Mouse (Mus musculus): ENCODE data around the gene 1110059E24Rik. TPM values are rescaled to one million over a fixed set of nuclear protein-coding genes. Genes with fewer than 3 reads are reported as not detected.

Gene 1110059E24Rik
- polyA plus RNA-seq, 1 experiment from 2014 or later = 45.4 TPM

GRCm38 (mm10) chr19:21624148-21624535 is 28.6 kb downstream of the 1110059E24Rik start:
- Histone ChIP-seq H3K27me3 (ENCODE audit: control insufficient read depth, insufficient read depth, low read length) (no peaks in the 10 kb centered on the region), H3K27ac (replicated peaks in 1 of 2; ENCODE audit: control insufficient read depth in 1 of 2, insufficient read depth in 1 of 2, low read depth in 2 of 2, low read length in 2 of 2) (no peak overlapping the region), H3K9me3 (ENCODE audit: control insufficient read depth, low read length) (no peaks in the 10 kb centered on the region), H3K9ac (ENCODE audit: low read length) (no peak overlapping the region), H3K4me3 (ENCODE audit: control insufficient read depth in 1 of 2, insufficient read depth in 1 of 2, low read depth in 1 of 2, low read length in 2 of 2) (no peak overlapping the region), H3K4me2 (ENCODE audit: low read length) (no peak overlapping the region), H3K36me3 (ENCODE audit: control insufficient read depth, insufficient read depth, low read length) (no peaks in the 10 kb centered on the region), H3K4me1 (ENCODE audit: control insufficient read depth in 2 of 2, insufficient read depth in 2 of 2, low read length in 2 of 2) (no peaks in the 10 kb centered on the region; a peak in 1 of 4 replicates)
- WGBS = 89% methylated on average over 4 of the region's 4 CpGs
- ATAC-seq (ENCODE audit: insufficient number of reproducible peaks, insufficient read depth, low FRiP score, low read depth) = no peak

- Histone ChIP-seq H3K4me3 (ENCODE audit: control insufficient read depth in 1 of 2, insufficient read depth in 1 of 2, low read depth in 1 of 2, low read length in 2 of 2) (no peak overlapping the region), H3K36me3 (ENCODE audit: control insufficient read depth, insufficient read depth, low read length) (peaks cover 1% of the 10 kb centered on the region; the same call in 1 of the 2 replicates), H3K9ac (ENCODE audit: low read length) (no peak overlapping the region), H3K4me2 (ENCODE audit: low read length) (no peak overlapping the region), H3K9me3 (ENCODE audit: control insufficient read depth, low read length) (no peaks in the 10 kb centered on the region), H3K4me1 (ENCODE audit: control insufficient read depth in 2 of 2, insufficient read depth in 2 of 2, low read length in 2 of 2) (no peaks in the 10 kb centered on the region), H3K27me3 (ENCODE audit: control insufficient read depth, insufficient read depth, low read length) (no peaks in the 10 kb centered on the region), H3K27ac (replicated peaks in 1 of 2; ENCODE audit: control insufficient read depth in 1 of 2, insufficient read depth in 1 of 2, low read depth in 2 of 2, low read length in 2 of 2) (no peak overlapping the region)
- ATAC-seq (ENCODE audit: insufficient number of reproducible peaks, insufficient read depth, low FRiP score, low read depth) = no peak
- 85% methylated on average over 3 of the region's 3 CpGs for WGBS
These were observed 29.2 kb downstream of the 1110059E24Rik start for GRCm38 (mm10) chr19:21623410-21624147.

- Histone ChIP-seq H3K4me2 (ENCODE audit: low read length) (no peak overlapping the region), H3K4me3 (ENCODE audit: control insufficient read depth in 1 of 2, insufficient read depth in 1 of 2, low read depth in 1 of 2, low read length in 2 of 2) (no peak overlapping the region), H3K36me3 (ENCODE audit: control insufficient read depth, insufficient read depth, low read length) (peaks cover 4% of the 10 kb centered on the region; the same call in 1 of the 2 replicates), H3K4me1 (ENCODE audit: control insufficient read depth in 2 of 2, insufficient read depth in 2 of 2, low read length in 2 of 2) (no peaks in the 10 kb centered on the region), H3K9ac (ENCODE audit: low read length) (no peak overlapping the region), H3K27ac (replicated peaks in 1 of 2; ENCODE audit: control insufficient read depth in 1 of 2, insufficient read depth in 1 of 2, low read depth in 2 of 2, low read length in 2 of 2) (no peak overlapping the region), H3K9me3 (ENCODE audit: control insufficient read depth, low read length) (no peaks in the 10 kb centered on the region), H3K27me3 (ENCODE audit: control insufficient read depth, insufficient read depth, low read length) (no peaks in the 10 kb centered on the region)
- ATAC-seq (ENCODE audit: insufficient number of reproducible peaks, insufficient read depth, low FRiP score, low read depth) = no peak
- 90% methylated on average over 3 of the region's 3 CpGs for WGBS
These were observed 37.0 kb downstream of the 1110059E24Rik start for GRCm38 (mm10) chr19:21615801-21616200.

- no peaks in the 10 kb centered on the region for H3K27me3 ChIP-seq (ENCODE audit: control insufficient read depth, insufficient read depth, low read length)
- no peaks in the 10 kb centered on the region for H3K36me3 ChIP-seq (ENCODE audit: control insufficient read depth, insufficient read depth, low read length)
- H3K9me3 ChIP-seq (ENCODE audit: control insufficient read depth, low read length) = no peaks in the 10 kb centered on the region
- no peak for ATAC-seq (ENCODE audit: insufficient number of reproducible peaks, insufficient read depth, low FRiP score, low read depth)
- no peak overlapping the region for H3K9ac ChIP-seq (ENCODE audit: low read length)
- 91% methylated on average over 9 of the region's 9 CpGs for WGBS
- no peak overlapping the region for H3K4me3 ChIP-seq (ENCODE audit: control insufficient read depth in 1 of 2, insufficient read depth in 1 of 2, low read depth in 1 of 2, low read length in 2 of 2)
- H3K4me1 ChIP-seq (ENCODE audit: control insufficient read depth in 2 of 2, insufficient read depth in 2 of 2, low read length in 2 of 2) = no peaks in the 10 kb centered on the region
- no peak overlapping the region for H3K27ac ChIP-seq (replicated peaks in 1 of 2; ENCODE audit: control insufficient read depth in 1 of 2, insufficient read depth in 1 of 2, low read depth in 2 of 2, low read length in 2 of 2)
- H3K4me2 ChIP-seq (ENCODE audit: low read length) = no peak overlapping the region
These were observed 40.8 kb downstream of the 1110059E24Rik start for GRCm38 (mm10) chr19:21611725-21612575.

GRCm38 (mm10) chr19:21611297-21611696 is 41.5 kb downstream of the 1110059E24Rik start:
- 75% methylated on average over 6 of the region's 6 CpGs for WGBS
- H3K9ac ChIP-seq (ENCODE audit: low read length) = no peak overlapping the region
- H3K4me1 ChIP-seq (ENCODE audit: control insufficient read depth in 2 of 2, insufficient read depth in 2 of 2, low read length in 2 of 2) = no peaks in the 10 kb centered on the region
- no peaks in the 10 kb centered on the region for H3K36me3 ChIP-seq (ENCODE audit: control insufficient read depth, insufficient read depth, low read length)
- H3K27me3 ChIP-seq (ENCODE audit: control insufficient read depth, insufficient read depth, low read length) = no peaks in the 10 kb centered on the region
- H3K9me3 ChIP-seq (ENCODE audit: control insufficient read depth, low read length) = no peaks in the 10 kb centered on the region
- H3K4me3 ChIP-seq (ENCODE audit: control insufficient read depth in 1 of 2, insufficient read depth in 1 of 2, low read depth in 1 of 2, low read length in 2 of 2) = no peak overlapping the region
- ATAC-seq (ENCODE audit: insufficient number of reproducible peaks, insufficient read depth, low FRiP score, low read depth) = no peak
- H3K27ac ChIP-seq (replicated peaks in 1 of 2; ENCODE audit: control insufficient read depth in 1 of 2, insufficient read depth in 1 of 2, low read depth in 2 of 2, low read length in 2 of 2) = no peak overlapping the region
- H3K4me2 ChIP-seq (ENCODE audit: low read length) = no peak overlapping the region

GRCm38 (mm10) chr19:21610240-21610639 is 42.5 kb downstream of the 1110059E24Rik start:
- Histone ChIP-seq H3K4me2 (ENCODE audit: low read length) (no peak overlapping the region), H3K9me3 (ENCODE audit: control insufficient read depth, low read length) (no peaks in the 10 kb centered on the region), H3K27ac (replicated peaks in 1 of 2; ENCODE audit: control insufficient read depth in 1 of 2, insufficient read depth in 1 of 2, low read depth in 2 of 2, low read length in 2 of 2) (no peak overlapping the region), H3K9ac (ENCODE audit: low read length) (no peak overlapping the region), H3K4me1 (ENCODE audit: control insufficient read depth in 2 of 2, insufficient read depth in 2 of 2, low read length in 2 of 2) (no peaks in the 10 kb centered on the region), H3K27me3 (ENCODE audit: control insufficient read depth, insufficient read depth, low read length) (no peaks in the 10 kb centered on the region), H3K4me3 (ENCODE audit: control insufficient read depth in 1 of 2, insufficient read depth in 1 of 2, low read depth in 1 of 2, low read length in 2 of 2) (no peak overlapping the region), H3K36me3 (ENCODE audit: control insufficient read depth, insufficient read depth, low read length) (no peaks in the 10 kb centered on the region)
- 66% methylated on average over 6 of the region's 6 CpGs for WGBS
- no peak for ATAC-seq (ENCODE audit: insufficient number of reproducible peaks, insufficient read depth, low FRiP score, low read depth)

- WGBS = 93% methylated on average over 3 of the region's 3 CpGs
- H3K36me3 ChIP-seq (ENCODE audit: control insufficient read depth, insufficient read depth, low read length) = no peaks in the 10 kb centered on the region
- H3K9me3 ChIP-seq (ENCODE audit: control insufficient read depth, low read length) = no peaks in the 10 kb centered on the region
- ATAC-seq (ENCODE audit: insufficient number of reproducible peaks, insufficient read depth, low FRiP score, low read depth) = no peak
- H3K4me1 ChIP-seq (ENCODE audit: control insufficient read depth in 2 of 2, insufficient read depth in 2 of 2, low read length in 2 of 2) = peaks cover 2 to 6% of the 10 kb centered on the region in 2 experiments; a peak in 1 of 4 replicates
- H3K9ac ChIP-seq (ENCODE audit: low read length) = no peak overlapping the region
- no peak overlapping the region for H3K27ac ChIP-seq (replicated peaks in 1 of 2; ENCODE audit: control insufficient read depth in 1 of 2, insufficient read depth in 1 of 2, low read depth in 2 of 2, low read length in 2 of 2)
- H3K4me3 ChIP-seq (ENCODE audit: control insufficient read depth in 1 of 2, insufficient read depth in 1 of 2, low read depth in 1 of 2, low read length in 2 of 2) = no peak overlapping the region
- H3K4me2 ChIP-seq (ENCODE audit: low read length) = no peak overlapping the region
- H3K27me3 ChIP-seq (ENCODE audit: control insufficient read depth, insufficient read depth, low read length) = no peaks in the 10 kb centered on the region
These were observed 47.5 kb downstream of the 1110059E24Rik start for GRCm38 (mm10) chr19:21605294-21605693.

Measured in heart, embryonic 14.5 days (tissue).